Mouse (Mus musculus) layer of hippocampus, postnatal 25 days (tissue): ENCODE data around the gene Trak1. TPM values are rescaled to one million over a fixed set of nuclear protein-coding genes. Genes with fewer than 3 reads are reported as not detected.
A peak's percentile ranks its signal among the peaks of the same experiment; 100 is the strongest.

Experiments used
- DNase-seq, 2 experiments: peaks; one replicate each; pipeline ENCODE4 v3.0.0; 2022; ENCODE audit warnings: mixed read lengths in 2 of 2, low spot score in 1 of 2; ENCODE audit errors: extremely low spot score in 1 of 2
- total RNA-seq, 2 experiments: library from RNA; stranded (reverse); gene quantifications; 2 replicates each; pipeline ENCODE4 v1.2.3; 2021

Trak1 gene
- total RNA-seq, 2 experiments from 2014 or later, result 223 to 246 TPM

- peak; percentile 60 to 68 for DNase-seq
Observed at GRCm38 (mm10) chr9:121387539-121388272, 90.4 kb downstream of the Trak1 start.

GRCm38 (mm10) chr9:121388273-121388931, 91.1 kb downstream of the Trak1 start:
- no peak for DNase-seq

GRCm38 (mm10) chr9:121389258-121389657, 92.0 kb downstream of the Trak1 start:
- DNase-seq, result no peak

- no peak for DNase-seq
Observed at GRCm38 (mm10) chr9:121391898-121392297, 94.6 kb downstream of the Trak1 start.

GRCm38 (mm10) chr9:121392427-121392826, 95.1 kb downstream of the Trak1 start:
- peak in 1 of 2 experiments; percentile 82 for DNase-seq

- DNase-seq, result no peak
Observed at GRCm38 (mm10) chr9:121393104-121393503, 95.8 kb downstream of the Trak1 start.

- no peak for DNase-seq
Observed at GRCm38 (mm10) chr9:121394882-121395281, 97.6 kb downstream of the Trak1 start.

- DNase-seq, result no peak
Observed at GRCm38 (mm10) chr9:121395812-121396211, 98.5 kb downstream of the Trak1 start.

- DNase-seq, result no peak
Observed at GRCm38 (mm10) chr9:121398100-121398760, 100.9 kb downstream of the Trak1 start.

GRCm38 (mm10) chr9:121398761-121399160, 101.5 kb downstream of the Trak1 start:
- peak; percentile 58 to 60 for DNase-seq

GRCm38 (mm10) chr9:121400608-121401007, 103.3 kb downstream of the Trak1 start:
- DNase-seq, result no peak

- DNase-seq, result peak; percentile 70
Observed at GRCm38 (mm10) chr9:121403157-121403671, 105.9 kb downstream of the Trak1 start.

GRCm38 (mm10) chr9:121403699-121404098, 106.4 kb downstream of the Trak1 start:
- peak; percentile 47 to 52 for DNase-seq

GRCm38 (mm10) chr9:121405088-121405681, 107.9 kb downstream of the Trak1 start:
- no peak for DNase-seq

GRCm38 (mm10) chr9:121405792-121406191, 108.5 kb downstream of the Trak1 start:
- DNase-seq, result no peak

- DNase-seq, result no peak
Observed at GRCm38 (mm10) chr9:121414237-121414636, 116.9 kb downstream of the Trak1 start.

- no peak for DNase-seq
Observed at GRCm38 (mm10) chr9:121415626-121416241, 118.4 kb downstream of the Trak1 start.

- DNase-seq, result no peak
Observed at GRCm38 (mm10) chr9:121416460-121416859, 119.2 kb downstream of the Trak1 start.

GRCm38 (mm10) chr9:121416872-121417637, 119.8 kb downstream of the Trak1 start:
- DNase-seq, result no peak

- no peak for DNase-seq
Observed at GRCm38 (mm10) chr9:121419011-121419410, 121.7 kb downstream of the Trak1 start.
